Mouse (Mus musculus) intestine, embryonic 16.5 days (tissue): ENCODE measurements around the gene Zfp709. TPM values are rescaled to one million over a fixed set of nuclear protein-coding genes. Genes with fewer than 3 reads are reported as not detected.
A peak's percentile ranks its signal among the peaks of the same experiment; 100 is the strongest.
"Not testable (repeated sequence)": the region's sequence is repeated elsewhere in the genome, so short reads cannot be mapped to it uniquely, and the experiment has no call there.

Source experiments
- ATAC-seq: fragments of 200-750 bp; cut with Nextera tagmentation; 2 replicates; pipeline ENCODE4 v1.8.0; 2017; ENCODE audit warnings: moderate TSS enrichment, moderate library complexity
- H3K27ac ChIP-seq: fragments of 300-500 bp; sonication (generic); 2 replicates; pipeline ENCODE4 v1.5.1; 2014; ENCODE audit warnings: mild to moderate bottlenecking, low read length
- H3K27me3 ChIP-seq: fragments of 300-500 bp; sonication (generic); replicated peaks from 2 replicates; pipeline ENCODE4 v1.6.1; 2014; ENCODE audit warnings: low read length, control low read depth, mixed read lengths; ENCODE audit not compliant: control insufficient read depth, insufficient read depth
- H3K36me3 ChIP-seq: fragments of 300-500 bp; sonication (generic); 2 replicates; pipeline ENCODE4 v1.6.1; 2014; ENCODE audit warnings: low read length, control low read depth; ENCODE audit not compliant: control insufficient read depth, insufficient read depth
- H3K4me1 ChIP-seq: fragments of 300-500 bp; sonication (generic); 2 replicates; pipeline ENCODE4 v1.6.1; 2014; ENCODE audit warnings: low read length, control low read depth, mixed read lengths; ENCODE audit not compliant: control insufficient read depth, insufficient read depth
- H3K4me2 ChIP-seq: fragments of 300-500 bp; sonication (generic); 2 replicates; pipeline ENCODE4 v1.6.1; 2014; ENCODE audit warnings: low read depth, low read length, control low read depth
- H3K4me3 ChIP-seq: fragments of 300-500 bp; sonication (generic); 2 replicates; pipeline ENCODE4 v1.5.1; 2014; ENCODE audit warnings: mild to moderate bottlenecking, low read length
- H3K9ac ChIP-seq: fragments of 300-500 bp; sonication (generic); 2 replicates; pipeline ENCODE4 v1.6.1; 2014; ENCODE audit warnings: low read depth, low read length
- H3K9me3 ChIP-seq: fragments of 300-500 bp; sonication (generic); 2 replicates; pipeline ENCODE4 v1.6.1; 2016; ENCODE audit warnings: low read length, control low read depth; ENCODE audit not compliant: control insufficient read depth
- WGBS: fragments of 180-500 bp; shearing (Covaris S2); extraction: QIAGEN DNeasy Blood & Tissue Kit; methylation state at CpG from one replicate; pipeline ENCODE4 v1.1.7; 2014; 5-methylcytosine and 5-hydroxymethylcytosine counted together
- polyA plus RNA-seq: library from polyadenylated mRNA; unstranded; fragments of >200 nt; fragmentation: Nextera tagmentation; extraction: Ambion mirVana; gene quantifications from 2 replicates; pipeline ENCODE4 v1.2.1, GENCODE M21; 2015

Gene Zfp709
- polyA plus RNA-seq, 1 experiment from 2014 or later: 4.6 TPM

GRCm38 (mm10) chr8:71912286-71912685, 30.5 kb downstream of the Zfp709 start:
- no peak for ATAC-seq
- Histone ChIP-seq H3K9me3 (no peaks in the 10 kb centered on the region), H3K4me1 (no peaks in the 10 kb centered on the region), H3K36me3 (peaks cover 3% of the 10 kb centered on the region; the same call in 1 of the 2 replicates), H3K27me3 (no peaks in the 10 kb centered on the region), H3K4me2 (no peak overlapping the region), H3K9ac (no peak overlapping the region), H3K27ac (no peak overlapping the region), H3K4me3 (no peak overlapping the region)
- WGBS: 88% methylated on average over 2 of the region's 2 CpGs

- Histone ChIP-seq H3K36me3 (no peaks in the 10 kb centered on the region), H3K27ac (peak overlapping the region; percentile 99), H3K9ac (peak overlapping the region; percentile 92), H3K4me3 (peak overlapping the region; percentile 67), H3K27me3 (no peaks in the 10 kb centered on the region), H3K4me2 (peak overlapping the region; percentile 61), H3K9me3 (no peaks in the 10 kb centered on the region), H3K4me1 (peaks cover 8% of the 10 kb centered on the region)
- under 1% methylated on average over 56 of the region's 57 CpGs for WGBS
- peak; percentile 100 for ATAC-seq
Observed at GRCm38 (mm10) chr8:71922567-71923401, 41.0 kb downstream of the Zfp709 start.

GRCm38 (mm10) chr8:71925791-71926190, 44.0 kb downstream of the Zfp709 start:
- H3K27me3 ChIP-seq: no peaks in the 10 kb centered on the region
- H3K27ac ChIP-seq: no peak overlapping the region
- no peak overlapping the region for H3K4me2 ChIP-seq
- WGBS: 95% methylated on average over 5 of the region's 5 CpGs
- H3K4me3 ChIP-seq: no peak overlapping the region
- H3K36me3 ChIP-seq: peaks cover 16% of the 10 kb centered on the region
- ATAC-seq: no peak
- H3K9me3 ChIP-seq: no peaks in the 10 kb centered on the region
- peaks cover 8% of the 10 kb centered on the region for H3K4me1 ChIP-seq
- H3K9ac ChIP-seq: no peak overlapping the region

DNA sequence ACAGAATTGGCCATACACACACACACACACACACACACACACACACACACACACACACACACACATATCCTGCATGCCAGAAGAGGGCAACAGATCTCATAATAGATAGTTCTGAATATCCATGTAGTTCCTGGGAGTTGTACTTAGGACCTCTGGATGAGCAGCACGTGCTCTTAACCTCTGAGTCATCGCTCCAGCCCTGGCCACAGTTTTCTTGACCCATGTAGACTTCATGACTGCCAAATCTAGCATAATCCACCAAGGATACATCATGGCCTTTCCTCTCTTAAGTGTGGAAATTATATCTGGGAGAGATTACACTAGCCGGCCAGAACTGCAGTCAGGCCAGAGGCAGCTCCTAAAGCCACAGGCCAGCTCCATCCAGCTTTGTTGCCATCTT, 44.7 kb downstream of the Zfp709 start:
- WGBS: 94% methylated on average over 3 of the region's 3 CpGs
- ATAC-seq: no peak
- Histone ChIP-seq H3K27me3 (no peaks in the 10 kb centered on the region), H3K27ac (no peak overlapping the region), H3K4me1 (peaks cover 8% of the 10 kb centered on the region), H3K36me3 (peaks cover 21% of the 10 kb centered on the region), H3K4me3 (no peak overlapping the region), H3K9ac (no peak overlapping the region), H3K9me3 (no peaks in the 10 kb centered on the region), H3K4me2 (no peak overlapping the region)

DNA sequence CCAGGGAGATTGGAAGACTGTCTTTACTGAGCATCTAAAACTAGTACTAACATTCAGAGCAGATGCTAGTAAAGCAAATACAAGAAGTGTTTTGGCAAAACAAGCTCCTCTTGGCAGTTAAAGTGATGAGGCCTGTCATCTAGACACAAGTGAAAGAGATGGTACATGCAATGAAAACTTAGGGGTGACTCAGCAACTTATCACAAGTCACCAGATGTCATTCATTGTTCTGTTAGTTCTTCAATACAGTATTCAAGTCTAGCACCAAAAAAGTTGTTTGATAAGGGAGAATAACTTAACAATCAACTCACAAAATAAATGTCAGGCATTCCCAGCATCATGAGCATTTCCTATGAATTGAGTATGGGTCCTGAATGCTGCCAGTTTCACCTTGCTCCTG, 46.0 kb downstream of the Zfp709 start:
- H3K4me3 ChIP-seq: no peak overlapping the region
- H3K4me1 ChIP-seq: peaks cover 8% of the 10 kb centered on the region
- no peaks in the 10 kb centered on the region for H3K27me3 ChIP-seq
- H3K9ac ChIP-seq: no peak overlapping the region
- H3K36me3 ChIP-seq: peaks cover 21% of the 10 kb centered on the region
- ATAC-seq: no peak
- no peak overlapping the region for H3K4me2 ChIP-seq
- H3K27ac ChIP-seq: no peak overlapping the region
- no peaks in the 10 kb centered on the region for H3K9me3 ChIP-seq

GRCm38 (mm10) chr8:71938037-71938436, 56.2 kb downstream of the Zfp709 start:
- not testable (repeated sequence) for ATAC-seq, H3K27me3 ChIP-seq, H3K4me3 ChIP-seq, H3K4me2 ChIP-seq, H3K9ac ChIP-seq, H3K27ac ChIP-seq, H3K4me1 ChIP-seq, H3K9me3 ChIP-seq, H3K36me3 ChIP-seq
- 78% methylated on average over 2 of the region's 2 CpGs for WGBS

- no peaks in the 10 kb centered on the region for H3K27me3 ChIP-seq
- 71% methylated on average over 2 of the region's 2 CpGs for WGBS
- H3K36me3 ChIP-seq: no peaks in the 10 kb centered on the region
- H3K4me2 ChIP-seq: no peak overlapping the region
- no peak for ATAC-seq
- no peak overlapping the region for H3K4me3 ChIP-seq
- H3K4me1 ChIP-seq: no peaks in the 10 kb centered on the region
- no peak overlapping the region for H3K9ac ChIP-seq
- H3K27ac ChIP-seq: no peak overlapping the region
- no peaks in the 10 kb centered on the region for H3K9me3 ChIP-seq
Observed at GRCm38 (mm10) chr8:71940293-71941208, 58.7 kb downstream of the Zfp709 start.

- no peak overlapping the region for H3K9ac ChIP-seq
- H3K4me3 ChIP-seq: no peak overlapping the region
- no peak overlapping the region for H3K4me2 ChIP-seq
- no peak for ATAC-seq
- WGBS: 87% methylated on average over 1 of the region's 1 CpGs
- no peaks in the 10 kb centered on the region for H3K36me3 ChIP-seq
- H3K9me3 ChIP-seq: no peaks in the 10 kb centered on the region
- no peaks in the 10 kb centered on the region for H3K4me1 ChIP-seq
- no peak overlapping the region for H3K27ac ChIP-seq
- H3K27me3 ChIP-seq: no peaks in the 10 kb centered on the region
Observed at GRCm38 (mm10) chr8:71941776-71942175, 60.0 kb downstream of the Zfp709 start.
